Mouse (Mus musculus) embryonic facial prominence, embryonic 11.5 days (tissue): ENCODE results near the gene Ndufaf2. TPM values are rescaled to one million over a fixed set of nuclear protein-coding genes. Genes with fewer than 3 reads are reported as not detected.
A peak's percentile ranks its signal among the peaks of the same experiment; 100 is the strongest.

Source experiments
- ATAC-seq: fragments of 200-750 bp; cut with Nextera tagmentation; replicated peaks from 2 replicates; pipeline ENCODE4 v1.8.0; 2017; ENCODE audit warnings: low read depth; ENCODE audit not compliant: insufficient number of reproducible peaks, low FRiP score, low TSS enrichment
- DNase-seq: peaks from one replicate; pipeline ENCODE4 v3.0.0-alpha.2; 2015; ENCODE audit warnings: low spot score
- H3K27ac ChIP-seq: fragments of 300-500 bp; sonication (generic); replicated peaks from 2 replicates; pipeline ENCODE4 v1.5.1; 2014; ENCODE audit warnings: mild to moderate bottlenecking, low read depth, low read length, control low read depth
- H3K27me3 ChIP-seq: fragments of 300-500 bp; sonication (generic); 2 replicates; pipeline ENCODE4 v1.6.1; 2014; ENCODE audit warnings: mild to moderate bottlenecking, low read length, moderate library complexity, mixed read lengths; ENCODE audit not compliant: control insufficient read depth, insufficient read depth
- H3K36me3 ChIP-seq: fragments of 300-500 bp; sonication (generic); replicated peaks from 2 replicates; pipeline ENCODE4 v1.6.1; 2014; ENCODE audit warnings: low read depth, mild to moderate bottlenecking, low read length, moderate library complexity, mixed read lengths; ENCODE audit not compliant: control insufficient read depth, insufficient read depth
- H3K4me1 ChIP-seq: fragments of 300-500 bp; sonication (generic); 2 replicates; pipeline ENCODE4 v1.6.1; 2014; ENCODE audit warnings: low read length, mixed read lengths; ENCODE audit not compliant: control insufficient read depth, insufficient read depth
- H3K4me2 ChIP-seq: fragments of 300-500 bp; sonication (generic); 2 replicates; pipeline ENCODE4 v1.6.1; 2014; ENCODE audit warnings: low read depth, mild to moderate bottlenecking, control low read depth, low read length, moderate library complexity
- H3K4me3 ChIP-seq: fragments of 300-500 bp; sonication (generic); 2 replicates; pipeline ENCODE4 v1.5.1; 2014; ENCODE audit warnings: low read depth, low read length, control low read depth
- H3K9ac ChIP-seq: fragments of 300-500 bp; sonication (generic); replicated peaks from 2 replicates; pipeline ENCODE4 v1.6.1; 2014; ENCODE audit warnings: mild to moderate bottlenecking, control low read depth, low read length
- H3K9me3 ChIP-seq: fragments of 300-500 bp; sonication (generic); replicated peaks from 2 replicates; pipeline ENCODE4 v1.6.1; 2016; ENCODE audit warnings: mild to moderate bottlenecking, low read length, inconsistent platforms, mixed read lengths; ENCODE audit not compliant: control insufficient read depth
- WGBS: fragments of 180-500 bp; shearing (Covaris S2); extraction: QIAGEN DNeasy Blood & Tissue Kit; methylation state at CpG from one replicate; pipeline ENCODE4 v1.1.7; 2014; 5-methylcytosine and 5-hydroxymethylcytosine counted together
- polyA plus RNA-seq: library from polyadenylated mRNA; unstranded; fragments of >200 nt; fragmentation: Nextera tagmentation; extraction: Ambion mirVana; gene quantifications from 2 replicates; pipeline ENCODE4 v1.2.1, GENCODE M21; 2014

Gene Ndufaf2
- polyA plus RNA-seq, 1 experiment from 2014 or later: 112 TPM

- Histone ChIP-seq H3K9ac (no peak overlapping the region), H3K27ac (no peak overlapping the region), H3K27me3 (no peaks in the 10 kb centered on the region), H3K36me3 (no peaks in the 10 kb centered on the region), H3K4me3 (no peak overlapping the region), H3K4me2 (no peak overlapping the region), H3K4me1 (no peaks in the 10 kb centered on the region), H3K9me3 (no peaks in the 10 kb centered on the region)
- 95% methylated on average over 6 of the region's 6 CpGs for WGBS
- ATAC-seq (no peak), DNase-seq (no peak)
Measured at GRCm38 (mm10) chr13:107979461-107979860, 179.0 kb downstream of the Ndufaf2 start.

GRCm38 (mm10) chr13:107976886-107977656 is 181.4 kb downstream of the Ndufaf2 start:
- no peak overlapping the region for H3K4me3 ChIP-seq
- H3K4me1 ChIP-seq: no peaks in the 10 kb centered on the region
- no peak overlapping the region for H3K9ac ChIP-seq
- no peaks in the 10 kb centered on the region for H3K9me3 ChIP-seq
- H3K36me3 ChIP-seq: no peaks in the 10 kb centered on the region
- H3K4me2 ChIP-seq: no peak overlapping the region
- no peak for DNase-seq
- H3K27ac ChIP-seq: no peak overlapping the region
- WGBS: 86% methylated on average over 16 of the region's 16 CpGs
- H3K27me3 ChIP-seq: no peaks in the 10 kb centered on the region
- ATAC-seq: no peak

GRCm38 (mm10) chr13:107972451-107972850 is 186.0 kb downstream of the Ndufaf2 start:
- no peak overlapping the region for H3K27ac ChIP-seq
- no peaks in the 10 kb centered on the region for H3K4me1 ChIP-seq
- H3K9me3 ChIP-seq: no peaks in the 10 kb centered on the region
- ATAC-seq: no peak
- no peak overlapping the region for H3K4me2 ChIP-seq
- DNase-seq: no peak
- H3K9ac ChIP-seq: no peak overlapping the region
- H3K4me3 ChIP-seq: no peak overlapping the region
- H3K27me3 ChIP-seq: no peaks in the 10 kb centered on the region
- no peaks in the 10 kb centered on the region for H3K36me3 ChIP-seq
- 86% methylated on average over 4 of the region's 4 CpGs for WGBS

- DNase-seq (no peak), ATAC-seq (no peak)
- WGBS: 52% methylated on average over 7 of the region's 7 CpGs
- Histone ChIP-seq H3K9me3 (no peaks in the 10 kb centered on the region), H3K4me2 (no peak overlapping the region), H3K27ac (no peak overlapping the region), H3K9ac (no peak overlapping the region), H3K4me1 (no peaks in the 10 kb centered on the region), H3K4me3 (no peak overlapping the region), H3K27me3 (no peaks in the 10 kb centered on the region), H3K36me3 (no peaks in the 10 kb centered on the region)
Measured at GRCm38 (mm10) chr13:107971868-107972267, 186.6 kb downstream of the Ndufaf2 start.

- 57% methylated on average over 11 of the region's 11 CpGs for WGBS
- Histone ChIP-seq H3K27ac (no peak overlapping the region), H3K4me1 (no peaks in the 10 kb centered on the region), H3K4me3 (no peak overlapping the region), H3K27me3 (no peaks in the 10 kb centered on the region), H3K4me2 (no peak overlapping the region), H3K36me3 (no peaks in the 10 kb centered on the region), H3K9me3 (no peaks in the 10 kb centered on the region), H3K9ac (no peak overlapping the region)
- DNase-seq (no peak), ATAC-seq (no peak; the same call in 1 of the 2 replicates)
Measured at GRCm38 (mm10) chr13:107970422-107971142, 187.8 kb downstream of the Ndufaf2 start.

GRCm38 (mm10) chr13:107969961-107970391 is 188.4 kb downstream of the Ndufaf2 start:
- WGBS: 18% methylated on average over 7 of the region's 7 CpGs
- Histone ChIP-seq H3K9me3 (no peaks in the 10 kb centered on the region), H3K4me1 (no peaks in the 10 kb centered on the region), H3K9ac (no peak overlapping the region; the same call in 1 of the 2 replicates), H3K4me2 (no peak overlapping the region), H3K4me3 (no peak overlapping the region), H3K36me3 (no peaks in the 10 kb centered on the region), H3K27me3 (no peaks in the 10 kb centered on the region), H3K27ac (no peak overlapping the region)
- peak; percentile 29 for DNase-seq
- ATAC-seq: peak; percentile 53; the same call in 1 of the 2 replicates

- Histone ChIP-seq H3K27ac (no peak overlapping the region), H3K4me2 (no peak overlapping the region), H3K36me3 (no peaks in the 10 kb centered on the region), H3K27me3 (no peaks in the 10 kb centered on the region), H3K9me3 (no peaks in the 10 kb centered on the region), H3K9ac (no peak overlapping the region), H3K4me3 (no peak overlapping the region), H3K4me1 (no peaks in the 10 kb centered on the region)
- ATAC-seq (no peak), DNase-seq (no peak)
- WGBS: 59% methylated on average over 7 of the region's 7 CpGs
Measured at GRCm38 (mm10) chr13:107964616-107965015, 193.8 kb downstream of the Ndufaf2 start.

GRCm38 (mm10) chr13:107963471-107963870 is 195.0 kb downstream of the Ndufaf2 start:
- H3K27ac ChIP-seq: no peak overlapping the region
- 47% methylated on average over 11 of the region's 11 CpGs for WGBS
- no peaks in the 10 kb centered on the region for H3K9me3 ChIP-seq
- ATAC-seq (no peak), DNase-seq (no peak)
- no peak overlapping the region for H3K4me2 ChIP-seq
- no peaks in the 10 kb centered on the region for H3K36me3 ChIP-seq
- no peak overlapping the region for H3K4me3 ChIP-seq
- H3K4me1 ChIP-seq: no peaks in the 10 kb centered on the region
- no peak overlapping the region for H3K9ac ChIP-seq
- no peaks in the 10 kb centered on the region for H3K27me3 ChIP-seq
